Mouse (Mus musculus): ENCODE results near the gene Ctps.

DNA sequence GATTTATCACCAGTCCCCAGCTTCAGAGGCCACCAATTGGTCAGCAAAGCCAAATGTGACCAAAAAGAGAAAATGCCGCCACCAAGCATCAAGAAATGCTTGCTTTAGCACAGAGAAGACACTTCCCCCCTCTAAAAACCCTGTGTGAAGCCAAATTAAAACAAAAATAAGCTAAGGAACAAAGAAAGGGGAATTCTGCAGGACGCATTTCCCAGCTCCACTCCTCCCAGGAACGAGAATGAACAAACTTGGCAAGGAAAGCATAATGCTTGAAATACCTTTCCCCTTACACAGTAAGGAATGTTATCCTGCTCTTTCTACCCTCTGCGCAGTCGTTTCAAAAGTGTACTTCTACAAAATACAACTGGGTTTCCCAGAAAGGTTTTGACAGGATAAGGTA, 2.1 kb downstream of the Ctps start:
- TF ChIP-seq CTCF (IDR thresholded peaks at IDR 0.05; ENCODE audit: insufficient read depth, low read depth, low read length): no peak
- TF ChIP-seq POLR2A (IDR thresholded peaks at IDR 0.05; ENCODE audit: insufficient read depth, low read depth, low read length): no peak

Data from olfactory bulb, adult 2 months (tissue).